Mouse (Mus musculus) left cerebral cortex, postnatal 36 days (tissue): ENCODE results near the gene Ust. TPM values are rescaled to one million over a fixed set of nuclear protein-coding genes. Genes with fewer than 3 reads are reported as not detected.

Experiments
- DNase-seq, 2 experiments: peaks; one replicate each; pipeline ENCODE4 v3.0.0; 2021 to 2022; ENCODE audit warnings: low spot score in 2 of 2, mixed read lengths in 1 of 2
- intact Hi-C: fragments of 180-260 bp; cut with DNase I; formaldehyde crosslinking; loops from one replicate; pipeline ENCODE4 v1.15.1; 2025
- total RNA-seq, 2 experiments: library from RNA; stranded (reverse); gene quantifications; 2 replicates each; pipeline ENCODE4 v1.2.3; 2021

Ust gene
- total RNA-seq, 2 experiments from 2014 or later = 21.0 to 24.6 TPM

DNA sequence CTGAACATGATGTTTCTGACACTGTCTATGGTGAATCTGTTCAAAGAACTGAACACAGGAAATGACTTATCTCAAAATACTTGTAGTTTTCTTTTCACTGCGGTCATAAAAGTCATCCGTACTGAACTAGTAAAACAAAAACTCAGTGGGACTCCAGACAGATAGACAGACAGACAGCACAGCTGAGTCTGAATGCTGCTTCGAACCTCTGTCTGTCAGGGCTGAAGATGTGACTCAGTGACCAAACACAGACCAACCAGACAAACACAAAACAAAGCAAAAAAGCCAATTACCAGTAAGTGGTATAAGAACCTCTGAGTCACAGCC, 12.4 kb downstream of the Ust start:
- intact Hi-C loops = no loop called here
- no peak for DNase-seq

DNA sequence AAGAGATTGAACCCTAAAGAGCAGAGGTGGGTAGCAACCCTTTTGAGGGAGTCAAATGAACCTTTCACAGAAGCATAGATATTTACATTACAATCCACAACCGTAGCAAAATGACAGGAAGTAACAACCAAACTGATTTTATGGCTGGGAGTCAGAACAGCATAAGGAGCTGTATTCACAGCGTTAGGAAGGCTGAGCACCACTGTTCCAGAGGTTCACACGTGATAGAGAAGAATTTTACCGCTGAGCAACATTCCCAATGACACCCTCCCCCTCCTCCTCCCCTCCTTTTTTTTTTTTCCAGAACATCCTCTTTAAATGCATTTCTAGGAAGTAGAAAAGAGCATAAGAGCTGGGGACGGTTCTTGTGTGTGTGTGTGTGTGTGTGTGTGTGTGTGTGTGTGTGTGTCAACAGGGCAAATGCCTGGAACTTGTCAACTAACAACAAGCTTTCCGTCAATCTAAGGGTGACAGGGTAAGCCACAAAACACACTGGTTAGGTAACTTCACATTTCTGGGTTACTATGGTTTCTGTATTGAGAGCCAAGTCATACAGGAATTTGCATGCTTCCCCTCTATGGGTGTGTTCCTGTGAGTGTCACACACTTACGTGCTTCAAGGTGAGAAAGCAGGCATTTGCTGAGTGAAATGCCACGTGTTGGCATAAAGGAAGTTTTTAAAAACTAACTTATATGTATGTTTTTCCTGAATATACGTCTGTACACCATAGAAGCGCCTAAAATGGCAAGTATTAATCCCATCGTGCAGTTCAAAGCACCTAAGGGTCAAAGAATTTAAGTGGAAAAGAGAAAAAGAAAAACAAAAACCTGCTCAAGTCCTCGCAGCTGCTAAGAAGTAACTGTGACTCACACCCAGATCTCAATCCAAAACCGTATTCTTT, 13.0 kb downstream of the Ust start:
- intact Hi-C loops = no loop called here
- DNase-seq = no peak

DNA sequence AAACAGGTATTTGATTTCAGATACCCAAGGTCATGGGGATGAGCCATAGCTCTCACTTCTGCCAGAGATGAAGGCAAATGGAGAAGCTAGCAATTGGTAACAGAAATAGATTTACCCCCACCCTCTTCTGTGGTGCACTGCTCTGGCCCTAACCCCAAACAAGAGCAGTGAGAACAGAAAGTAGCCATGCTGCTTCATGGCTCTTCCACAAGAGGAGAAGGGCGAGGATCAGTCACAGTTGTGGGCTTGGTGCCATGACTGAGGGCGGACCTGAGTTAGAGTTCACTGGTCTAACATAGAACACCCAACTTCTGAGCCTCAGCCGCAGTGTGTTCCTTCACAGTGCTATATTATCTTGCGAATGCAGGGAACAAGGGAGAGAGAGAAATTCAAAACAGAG, 13.8 kb downstream of the Ust start:
- no peak for DNase-seq
- intact Hi-C loops = no loop called here

GRCm38 (mm10) chr10:8498951-8499891, 19.4 kb downstream of the Ust start:
- intact Hi-C loops = no loop called here
- DNase-seq = no peak

DNA sequence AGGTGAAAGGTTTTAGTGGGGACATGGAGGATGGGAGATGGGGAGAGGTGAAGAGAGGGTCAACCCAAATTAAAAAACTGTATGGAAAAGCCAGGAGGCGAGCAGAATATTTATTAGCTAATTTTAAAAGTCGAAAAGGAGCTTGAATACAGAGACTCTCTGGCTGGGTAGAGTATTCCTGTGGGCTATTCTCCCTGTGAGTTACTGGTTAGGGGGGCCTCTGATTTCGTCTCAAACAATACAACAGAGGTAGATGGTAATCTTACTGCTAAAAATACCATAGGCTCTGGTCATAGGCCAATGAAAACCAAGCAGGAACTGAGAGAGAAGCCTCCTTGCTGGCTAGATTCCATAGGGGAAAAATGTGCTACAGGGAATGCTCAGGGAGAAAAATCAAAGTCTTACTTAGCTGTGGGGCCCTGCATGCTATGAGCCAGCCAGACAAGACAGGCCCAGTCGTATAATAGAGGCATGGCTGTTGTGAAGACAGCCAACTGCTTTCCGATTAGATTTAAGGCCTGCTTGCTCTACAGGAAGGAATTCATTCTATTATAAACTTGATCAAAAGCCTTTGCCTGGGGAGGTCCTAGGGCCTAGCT, 23.0 kb downstream of the Ust start:
- intact Hi-C loops = no loop called here
- DNase-seq = no peak

GRCm38 (mm10) chr10:8491909-8492591, 26.6 kb downstream of the Ust start:
- intact Hi-C loops = no loop called here
- DNase-seq = no peak

DNA sequence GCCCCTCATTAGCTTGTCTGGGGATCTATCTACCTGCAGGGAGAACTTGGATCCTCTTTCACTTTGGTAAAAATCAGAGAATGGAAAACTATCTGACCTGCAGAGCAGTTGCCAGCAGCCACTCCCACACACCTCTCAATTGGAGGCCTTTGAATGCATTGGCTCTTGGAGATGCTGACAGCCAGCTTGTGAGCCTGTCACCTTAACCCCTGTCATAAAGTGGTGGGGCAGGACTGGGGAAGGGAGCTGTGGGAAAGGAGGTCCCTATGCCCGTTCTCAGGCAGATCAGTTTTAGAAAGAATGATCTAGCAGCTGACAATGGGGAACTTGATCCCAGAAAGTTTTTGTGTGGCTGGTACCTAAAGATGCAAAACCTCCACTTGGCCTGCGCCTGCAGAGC, 31.2 kb downstream of the Ust start:
- intact Hi-C loops = no loop called here
- no peak for DNase-seq

- intact Hi-C loops = no loop called here
- no peak for DNase-seq
Measured at GRCm38 (mm10) chr10:8484487-8484886, 34.1 kb downstream of the Ust start.

DNA sequence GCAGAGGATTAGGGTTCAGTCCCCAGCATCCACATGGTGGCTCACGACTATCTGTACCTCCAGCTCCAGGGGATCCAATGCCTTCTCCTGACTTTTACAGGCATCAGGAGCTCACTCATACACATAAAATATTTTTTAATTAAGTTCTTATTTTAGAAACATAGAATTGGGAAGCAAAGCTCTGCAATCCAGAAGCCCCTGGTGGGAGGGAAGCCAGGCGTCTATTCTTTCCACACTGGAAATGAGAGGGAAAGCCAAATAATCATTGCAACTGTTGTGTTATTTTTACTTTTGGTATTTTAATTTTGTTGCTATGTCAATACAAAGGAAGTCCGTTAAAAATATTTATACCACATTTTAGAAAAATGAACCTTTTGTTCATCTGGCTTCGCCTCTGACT, 35.8 kb downstream of the Ust start:
- intact Hi-C loops = no loop called here
- no peak for DNase-seq

DNA sequence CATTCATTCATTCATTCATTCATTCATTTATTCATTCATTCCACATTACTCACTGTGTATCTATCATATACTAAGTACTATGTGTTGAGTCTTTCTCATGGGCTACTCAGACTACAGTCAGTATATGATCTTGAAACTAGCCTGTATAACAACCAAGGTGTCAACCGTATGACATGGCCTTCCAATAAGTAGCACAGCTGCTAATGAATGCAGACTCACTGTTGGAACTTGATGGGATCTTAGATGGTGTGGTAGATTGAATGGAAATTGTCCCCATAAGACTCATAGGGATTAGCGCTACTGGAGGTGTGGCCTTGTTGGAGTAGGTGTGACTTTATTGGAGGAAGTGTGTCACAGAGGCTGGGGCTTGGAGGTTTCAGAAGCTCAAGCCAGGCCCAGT, 38.8 kb downstream of the Ust start:
- intact Hi-C loops = no loop called here
- no peak for DNase-seq

GRCm38 (mm10) chr10:8477936-8478335, 40.7 kb downstream of the Ust start:
- DNase-seq = no peak

DNA sequence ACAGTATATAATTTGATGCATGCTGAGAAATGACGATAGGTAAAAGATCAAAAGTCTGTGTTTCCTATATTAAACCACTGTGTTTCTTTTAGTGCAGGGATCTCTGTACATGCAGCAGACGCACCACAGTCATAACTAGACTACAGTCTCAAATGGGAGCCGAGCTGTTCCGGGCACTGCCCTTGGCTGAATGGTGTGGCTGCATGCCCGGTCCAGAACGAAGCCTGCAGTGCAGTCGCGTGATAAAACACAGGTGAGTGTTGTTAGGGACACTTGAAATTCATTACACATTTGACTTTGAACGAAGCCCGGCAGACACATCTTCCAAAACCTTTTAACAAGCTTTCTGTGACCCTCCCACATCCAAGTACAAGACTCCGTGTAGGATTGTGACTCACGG, 46.6 kb downstream of the Ust start:
- intact Hi-C loops = no loop called here
- DNase-seq = no peak

More at GRCm38 (mm10) chr10:8477936-8478335, 40.7 kb downstream of the Ust start:
- intact Hi-C loops = no loop called here

DNA sequence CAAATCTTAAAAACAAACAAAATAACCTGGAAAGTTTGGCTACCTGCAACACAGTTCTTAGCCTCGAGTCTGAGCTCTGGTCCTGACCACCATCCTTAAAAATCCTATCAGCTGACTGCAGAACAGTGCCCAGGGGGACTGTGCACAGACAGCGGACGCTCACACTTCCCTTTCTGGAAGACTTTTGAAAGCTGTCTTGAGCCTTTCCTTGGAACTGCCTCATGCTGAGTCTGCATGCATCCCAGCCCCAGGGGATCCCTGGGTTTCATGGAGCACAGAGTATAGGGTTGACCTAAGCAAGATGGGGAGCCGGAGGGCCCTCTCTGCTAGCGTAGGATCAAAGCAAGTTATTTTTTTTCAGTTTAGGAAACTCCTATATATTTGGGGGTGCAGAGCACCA, 47.6 kb downstream of the Ust start:
- intact Hi-C loops = no loop called here
- DNase-seq = no peak

DNA sequence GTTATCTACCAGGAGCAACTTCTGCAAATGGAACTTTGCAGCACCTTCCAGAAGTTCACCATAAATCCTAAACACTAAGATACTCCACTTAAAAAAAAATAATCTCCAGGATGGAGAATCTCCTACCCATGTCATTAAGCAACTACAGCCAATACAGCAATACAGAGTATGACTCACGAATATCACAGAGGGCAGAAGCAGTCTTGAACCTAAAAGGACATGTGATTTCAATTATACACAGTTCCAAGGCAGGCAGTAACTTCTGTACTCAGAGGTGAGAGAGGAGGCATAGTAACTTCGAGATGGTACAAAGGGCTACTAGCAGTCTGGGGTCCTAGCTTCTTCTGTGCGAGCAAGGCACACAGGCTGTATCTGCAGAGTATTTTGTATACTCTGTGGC, 49.1 kb downstream of the Ust start:
- no peak for DNase-seq
- intact Hi-C loops = no loop called here

DNA sequence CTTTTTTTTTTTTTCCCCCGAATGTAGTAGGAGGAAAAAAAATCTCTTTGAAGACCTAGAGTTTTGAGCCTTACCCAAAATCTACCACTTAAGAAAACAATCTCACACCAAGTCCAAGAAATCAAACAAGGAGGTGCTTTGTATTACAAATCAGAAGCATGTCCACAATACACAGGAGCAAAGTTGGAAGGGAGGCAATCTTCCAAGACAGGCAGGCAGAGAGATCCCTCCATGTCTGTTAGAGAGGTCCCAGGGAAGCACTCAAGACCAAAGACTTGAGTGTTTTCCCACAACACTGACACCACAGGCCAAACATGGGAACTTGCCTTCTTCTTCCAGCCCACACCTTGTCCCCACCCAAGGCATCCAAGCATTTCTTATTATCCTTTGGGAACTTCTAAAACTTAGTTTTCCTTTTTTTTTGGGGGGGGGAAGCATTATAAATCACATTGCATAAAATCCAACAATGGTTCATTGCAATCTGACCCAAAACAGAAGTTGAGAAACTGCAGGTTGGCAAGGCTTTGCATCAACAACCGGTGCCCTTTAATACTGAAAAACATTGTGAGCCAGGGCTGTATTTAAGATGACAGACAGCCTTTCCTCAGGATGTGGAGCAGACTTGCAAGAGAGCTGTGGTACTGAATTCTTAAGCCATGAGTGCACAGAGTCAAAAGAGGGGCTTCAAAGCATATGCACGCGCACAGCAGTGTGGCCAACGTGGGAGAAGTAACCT, 49.8 kb downstream of the Ust start:
- no peak for DNase-seq
- intact Hi-C loops = no loop called here

DNA sequence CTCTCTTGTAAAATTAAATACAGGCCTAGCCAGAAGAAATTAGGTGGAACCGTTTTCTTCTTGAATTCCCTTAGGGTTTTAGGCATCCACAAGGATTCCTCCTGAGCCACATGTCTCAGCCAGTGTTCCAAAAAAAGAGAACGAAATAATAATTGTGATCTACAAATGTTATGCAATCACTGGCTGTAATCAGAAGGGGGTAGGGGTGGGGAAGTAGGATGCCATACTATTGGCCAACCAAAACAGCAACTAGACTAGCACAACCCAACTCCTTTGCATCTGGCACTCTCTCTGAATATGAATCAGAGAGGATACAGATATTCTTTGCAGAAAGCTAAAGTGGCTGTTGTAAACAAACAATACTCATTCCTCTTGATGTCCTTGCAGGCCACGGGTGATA, 52.7 kb downstream of the Ust start:
- DNase-seq = no peak

GRCm38 (mm10) chr10:8465216-8465615, 53.4 kb downstream of the Ust start:
- intact Hi-C loops = no loop called here

More for the DNA sequence above, 52.7 kb downstream of the Ust start:
- intact Hi-C loops = no loop called here

DNA sequence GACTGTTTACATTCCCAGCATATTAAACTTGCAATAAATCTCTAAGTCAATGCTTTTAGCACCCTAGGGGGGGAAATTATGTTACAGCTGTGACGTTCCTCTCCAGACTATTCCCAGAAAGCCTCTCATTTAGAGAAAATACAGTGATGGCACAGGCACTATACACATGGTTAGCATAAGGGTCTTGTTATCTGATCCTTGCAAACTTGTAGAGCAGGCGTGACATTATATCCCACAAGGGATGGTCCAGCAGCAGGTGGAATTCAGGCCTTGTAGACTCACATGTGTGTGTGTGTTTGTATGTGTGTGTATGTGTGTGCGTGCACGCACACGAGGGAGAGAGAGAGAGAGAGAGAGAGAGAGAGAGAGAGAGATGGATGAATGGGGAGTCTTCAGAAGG, 57.3 kb downstream of the Ust start:
- DNase-seq = no peak
- intact Hi-C loops = no loop called here

More at GRCm38 (mm10) chr10:8465216-8465615, 53.4 kb downstream of the Ust start:
- no peak for DNase-seq

DNA sequence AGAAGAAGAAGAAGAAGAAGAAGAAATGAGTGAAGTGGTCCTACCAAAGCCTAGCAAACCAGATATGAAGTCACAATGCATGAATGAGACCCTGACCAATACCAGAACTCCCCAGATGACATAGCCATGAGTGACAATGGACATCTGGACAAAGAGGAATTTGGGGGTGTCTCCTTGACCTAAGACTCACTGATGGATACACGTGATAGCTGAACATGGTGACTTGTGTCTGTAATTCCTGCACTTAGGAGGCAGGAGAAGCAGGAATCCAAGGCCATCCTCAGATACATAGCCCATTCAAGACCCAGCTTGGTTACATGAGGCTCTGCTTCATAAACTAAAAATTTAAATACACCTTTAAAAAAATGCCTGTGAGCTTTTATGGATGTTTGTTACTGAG, 63.9 kb downstream of the Ust start:
- intact Hi-C loops = no loop called here
- DNase-seq = no peak
